Mouse (Mus musculus) hindbrain, embryonic 13.5 days (tissue): ENCODE measurements around the gene Abca8b. TPM values are rescaled to one million over a fixed set of nuclear protein-coding genes. Genes with fewer than 3 reads are reported as not detected.
"Not testable (repeated sequence)": the region's sequence is repeated elsewhere in the genome, so short reads cannot be mapped to it uniquely, and the experiment has no call there.

Experiments used
- ATAC-seq: fragments of 200-750 bp; cut with Nextera tagmentation; 2 replicates; pipeline ENCODE4 v1.8.0; 2017; ENCODE audit warnings: moderate TSS enrichment; ENCODE audit not compliant: low FRiP score
- H3K27ac ChIP-seq: fragments of 300-500 bp; sonication (generic); 2 replicates; pipeline ENCODE4 v1.5.1; 2015; ENCODE audit warnings: inconsistent platforms, mild to moderate bottlenecking, moderate library complexity
- H3K27me3 ChIP-seq: fragments of 300-500 bp; sonication (generic); 2 replicates; pipeline ENCODE4 v1.6.1; 2015; ENCODE audit warnings: mild to moderate bottlenecking, inconsistent platforms
- H3K36me3 ChIP-seq: fragments of 300-500 bp; sonication (generic); 2 replicates; pipeline ENCODE4 v1.6.1; 2015; ENCODE audit warnings: mild to moderate bottlenecking, inconsistent platforms
- H3K4me1 ChIP-seq: fragments of 300-500 bp; sonication (generic); replicated peaks from 2 replicates; pipeline ENCODE4 v1.6.1; 2015; ENCODE audit warnings: inconsistent platforms
- H3K4me2 ChIP-seq: fragments of 300-500 bp; sonication (generic); 2 replicates; pipeline ENCODE4 v1.6.1; 2015; ENCODE audit warnings: inconsistent platforms, mild to moderate bottlenecking, moderate library complexity
- H3K4me3 ChIP-seq: fragments of 300-500 bp; sonication (generic); 2 replicates; pipeline ENCODE4 v1.5.1; 2015; ENCODE audit warnings: mild to moderate bottlenecking, inconsistent platforms
- H3K9ac ChIP-seq: fragments of 300-500 bp; sonication (generic); 2 replicates; pipeline ENCODE4 v1.6.1; 2015; ENCODE audit warnings: mild to moderate bottlenecking, inconsistent platforms
- H3K9me3 ChIP-seq: fragments of 300-500 bp; sonication (generic); 2 replicates; pipeline ENCODE4 v1.6.1; 2016; ENCODE audit warnings: inconsistent platforms
- WGBS: fragments of 180-500 bp; shearing (Covaris S2); methylation state at CpG from one replicate; pipeline ENCODE4 v1.1.7; 2015; 5-methylcytosine and 5-hydroxymethylcytosine counted together
- polyA plus RNA-seq: library from polyadenylated mRNA; unstranded; fragments of >200 nt; fragmentation: Nextera tagmentation; extraction: Ambion mirVana; gene quantifications from 2 replicates; pipeline ENCODE4 v1.2.1, GENCODE M21; 2015

Abca8b gene
- polyA plus RNA-seq, 1 experiment from 2014 or later, result 1.3 TPM

DNA sequence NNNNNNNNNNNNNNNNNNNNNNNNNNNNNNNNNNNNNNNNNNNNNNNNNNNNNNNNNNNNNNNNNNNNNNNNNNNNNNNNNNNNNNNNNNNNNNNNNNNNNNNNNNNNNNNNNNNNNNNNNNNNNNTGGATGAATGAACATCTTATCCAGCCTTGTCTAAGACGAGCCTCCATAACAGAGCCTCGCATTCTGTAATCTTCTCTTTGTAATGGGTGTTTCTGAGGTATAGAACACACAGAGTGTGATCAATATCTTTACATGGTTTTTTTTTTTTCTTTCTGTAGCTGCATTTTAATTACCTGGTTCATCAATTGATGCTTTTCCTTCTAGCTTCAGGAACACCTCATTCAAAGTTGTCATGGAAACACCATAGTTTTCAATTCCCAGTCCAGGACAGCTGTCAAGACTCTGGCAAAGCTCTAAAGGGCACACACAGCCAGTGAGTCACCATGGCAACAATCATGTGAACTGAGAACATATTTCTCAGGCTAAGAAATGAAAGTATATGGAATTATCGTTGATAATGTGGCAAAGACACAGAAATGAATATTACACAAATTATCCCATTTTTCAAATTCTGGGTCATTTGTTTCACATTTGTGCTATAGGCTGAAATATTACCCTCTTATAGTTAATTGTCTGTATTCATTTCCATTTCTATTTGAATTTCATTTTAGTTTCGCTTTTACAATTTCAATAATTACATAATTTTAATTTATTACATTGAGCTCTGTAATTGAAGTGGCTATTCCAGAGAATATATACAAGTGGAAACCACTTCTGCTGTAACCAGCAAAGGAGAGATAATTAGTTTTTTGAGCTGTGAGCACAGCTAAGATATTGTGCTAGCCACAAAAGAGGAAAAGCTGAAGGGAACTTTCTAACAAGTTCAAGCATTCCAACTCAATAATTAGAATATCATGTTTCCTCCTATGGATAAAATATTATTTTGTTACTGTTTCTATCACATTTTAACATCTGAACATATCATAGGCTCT is 33.9 kb downstream of the Abca8b start:
- H3K4me2 ChIP-seq, result no peak overlapping the region

DNA sequence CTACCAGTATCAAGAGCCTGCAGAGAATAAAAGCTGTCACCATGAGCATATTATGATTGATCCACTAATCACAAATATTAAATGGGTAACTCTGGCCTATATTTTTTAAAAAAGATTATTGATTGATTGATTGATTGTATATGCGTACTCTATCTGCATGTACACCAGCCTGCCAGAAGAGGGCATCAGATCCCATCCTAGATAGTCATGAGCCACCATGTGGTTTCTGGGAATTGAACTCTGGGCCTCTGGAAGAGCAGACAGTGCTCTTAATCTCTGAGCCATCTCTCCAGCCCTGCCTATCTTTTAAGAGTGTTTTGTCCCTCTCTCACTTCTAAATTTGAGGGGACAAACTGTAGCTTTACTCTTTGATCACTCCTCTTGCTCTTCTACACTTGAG is 40.5 kb downstream of the Abca8b start:
- no peak for ATAC-seq
- Histone ChIP-seq H3K9ac (no peak overlapping the region), H3K9me3 (no peaks in the 10 kb centered on the region), H3K36me3 (no peaks in the 10 kb centered on the region), H3K27me3 (no peaks in the 10 kb centered on the region), H3K4me2 (no peak overlapping the region), H3K27ac (no peak overlapping the region), H3K4me1 (no peaks in the 10 kb centered on the region), H3K4me3 (no peak overlapping the region)
- 86% methylated on average over 1 of the region's 1 CpGs for WGBS

More for the DNA sequence above, 33.9 kb downstream of the Abca8b start:
- Histone ChIP-seq H3K9ac (no peak overlapping the region), H3K27ac (peak overlapping the region; percentile 69; the same call in 1 of the 2 replicates), H3K9me3 (no peaks in the 10 kb centered on the region), H3K36me3 (no peaks in the 10 kb centered on the region), H3K4me1 (0 out of 2 replicates have a peak, but pooled peaks cover 4% of the 10 kb centered on the region), H3K4me3 (no peak overlapping the region), H3K27me3 (no peaks in the 10 kb centered on the region)
- 47% methylated on average over 4 of the region's 4 CpGs for WGBS
- peak; percentile 74; the same call in 1 of the 2 replicates for ATAC-seq

DNA sequence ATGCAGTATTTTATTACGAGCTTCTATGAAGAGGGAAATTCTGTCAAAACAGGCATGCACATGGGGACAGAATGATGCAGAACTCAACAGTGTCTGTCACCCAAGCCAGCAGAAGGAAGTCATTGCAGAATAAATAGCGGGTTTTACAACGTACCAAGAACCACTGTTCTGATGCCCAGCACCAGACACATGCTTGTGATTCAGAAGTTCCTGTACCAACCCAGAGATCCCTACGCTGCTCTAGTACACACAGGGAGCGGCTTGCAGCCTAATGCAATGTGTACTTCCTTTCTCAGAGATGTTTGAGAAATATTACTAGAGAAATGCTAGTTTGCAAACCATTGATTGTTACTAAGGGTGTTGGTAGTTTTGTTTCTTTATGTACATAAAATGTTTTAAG is 58.7 kb downstream of the Abca8b start:
- 91% methylated on average over 5 of the region's 5 CpGs for WGBS
- H3K27ac ChIP-seq, result no peak overlapping the region
- H3K27me3 ChIP-seq, result no peaks in the 10 kb centered on the region
- H3K9ac ChIP-seq, result no peak overlapping the region
- H3K4me1 ChIP-seq, result no peaks in the 10 kb centered on the region
- no peak overlapping the region for H3K4me3 ChIP-seq
- no peak for ATAC-seq
- H3K36me3 ChIP-seq, result no peaks in the 10 kb centered on the region; the same call in 1 of the 2 replicates
- no peaks in the 10 kb centered on the region for H3K9me3 ChIP-seq
- no peak overlapping the region for H3K4me2 ChIP-seq

DNA sequence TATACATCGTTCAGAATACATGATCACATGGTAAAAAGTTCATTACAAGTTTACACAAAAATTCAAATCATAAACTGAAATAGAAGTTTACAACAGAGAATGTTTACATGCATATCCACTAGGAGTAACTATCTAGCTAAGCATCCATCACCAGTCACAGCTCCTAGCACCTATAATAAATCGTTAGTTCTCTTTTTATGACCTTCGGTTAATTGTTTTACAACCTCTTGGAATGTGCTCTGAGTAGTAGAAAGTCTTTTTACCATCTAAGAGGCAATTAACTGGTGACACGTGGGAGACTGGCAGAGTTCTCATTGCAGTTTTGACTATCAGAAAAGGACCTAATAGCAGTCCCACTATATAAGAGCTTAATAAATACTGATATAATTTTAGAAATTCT is 62.4 kb downstream of the Abca8b start:
- not testable (repeated sequence) for H3K36me3 ChIP-seq, H3K4me3 ChIP-seq, ATAC-seq, H3K9me3 ChIP-seq, H3K4me1 ChIP-seq, H3K4me2 ChIP-seq, H3K27ac ChIP-seq, H3K27me3 ChIP-seq, H3K9ac ChIP-seq
- whole genome bisulfite sequencing, result 65% methylated on average over 4 of the region's 4 CpGs

DNA sequence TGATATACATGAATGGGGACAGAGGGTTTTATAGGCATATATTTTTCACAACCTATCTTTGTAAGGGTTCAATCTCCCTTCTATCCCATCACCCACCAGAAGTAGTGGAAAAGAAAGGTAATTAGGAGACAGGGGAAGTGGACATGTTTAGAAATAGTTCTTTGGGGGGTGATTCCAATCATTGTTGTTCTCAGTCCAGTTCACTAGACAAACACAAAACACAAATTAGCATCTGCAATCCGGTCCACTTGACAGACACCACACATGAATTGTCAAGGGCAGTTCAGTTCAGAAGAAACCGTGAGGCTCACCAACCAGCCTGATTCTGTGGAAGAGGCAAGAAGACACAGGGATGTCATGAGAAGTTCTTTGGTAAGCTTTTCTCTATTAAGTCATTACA is 67.2 kb downstream of the Abca8b start:
- Histone ChIP-seq H3K9me3 (no peaks in the 10 kb centered on the region), H3K4me2 (no peak overlapping the region), H3K36me3 (no peaks in the 10 kb centered on the region), H3K4me3 (no peak overlapping the region), H3K27ac (no peak overlapping the region), H3K9ac (no peak overlapping the region), H3K27me3 (no peaks in the 10 kb centered on the region), H3K4me1 (no peaks in the 10 kb centered on the region)
- no peak for ATAC-seq
- WGBS, result 27% methylated on average over 2 of the region's 2 CpGs

DNA sequence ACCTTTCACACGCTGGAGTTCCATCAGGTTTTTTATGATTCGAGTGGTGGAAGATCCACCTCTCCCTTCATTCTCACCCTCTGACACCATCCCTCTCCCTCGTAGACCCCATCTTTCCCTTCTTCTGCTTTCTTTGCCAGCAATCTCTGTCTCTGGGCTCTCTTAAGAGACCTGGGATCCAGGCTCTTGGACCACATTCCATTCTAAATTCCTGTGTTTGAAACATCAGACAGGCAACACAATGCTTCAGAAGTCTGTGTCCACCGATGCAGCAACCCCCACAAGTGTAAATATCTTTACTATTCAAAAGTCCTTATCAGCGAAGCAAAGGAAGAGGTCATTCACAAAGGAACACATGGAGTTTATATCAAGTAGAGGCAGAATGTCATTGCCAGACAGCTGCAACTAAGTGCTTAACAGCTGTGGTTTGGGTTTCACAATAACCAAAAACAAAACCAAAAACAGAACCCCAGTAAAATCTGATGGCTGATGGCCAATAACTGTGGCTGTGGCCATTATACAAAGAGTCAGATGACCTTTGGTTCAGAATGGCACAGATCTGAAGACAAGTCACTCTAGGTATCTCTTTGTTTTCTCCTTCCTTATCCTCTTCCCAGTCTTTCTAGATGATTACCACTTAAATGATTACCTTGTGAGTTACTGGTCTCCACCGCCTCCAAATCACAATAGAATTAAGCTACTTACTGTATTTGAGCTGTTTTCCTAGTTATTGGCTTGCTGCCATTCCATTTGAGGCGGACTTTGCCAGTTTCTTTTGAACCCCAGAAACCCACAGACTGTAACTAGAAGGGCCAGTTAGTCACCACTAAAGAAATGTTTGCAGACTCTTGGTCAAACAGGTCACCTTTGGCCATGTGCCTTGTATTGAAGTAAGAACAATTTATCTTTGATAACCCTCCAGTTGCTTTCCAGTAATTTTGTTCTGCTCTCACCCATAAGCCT is 68.6 kb downstream of the Abca8b start:
- Histone ChIP-seq H3K9ac (no peak overlapping the region), H3K4me1 (no peaks in the 10 kb centered on the region), H3K27me3 (no peaks in the 10 kb centered on the region), H3K4me2 (no peak overlapping the region), H3K4me3 (no peak overlapping the region), H3K27ac (no peak overlapping the region), H3K36me3 (no peaks in the 10 kb centered on the region), H3K9me3 (no peaks in the 10 kb centered on the region)
- ATAC-seq, result no peak
- 73% methylated on average over 7 of the region's 7 CpGs for WGBS

DNA sequence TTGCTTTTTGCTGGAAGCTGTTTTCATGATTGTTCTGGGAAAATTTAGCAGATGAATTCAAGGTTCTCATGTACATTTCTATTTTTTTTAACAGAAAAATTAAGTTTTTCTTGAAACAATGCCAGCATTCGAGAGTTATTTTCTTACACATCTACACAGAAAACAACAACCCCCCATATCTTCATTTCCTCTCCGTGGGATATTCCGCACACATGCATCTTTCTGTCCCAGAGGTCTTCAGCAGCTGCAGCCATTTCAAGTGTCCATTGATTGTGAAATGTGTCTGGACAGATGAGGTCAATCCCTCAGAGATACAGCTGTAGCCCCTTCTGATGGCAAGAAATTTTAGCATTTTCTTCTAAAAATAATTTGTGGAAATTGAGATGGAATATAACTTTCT is 73.4 kb downstream of the Abca8b start:
- WGBS, result 81% methylated on average over 3 of the region's 3 CpGs
- Histone ChIP-seq H3K9ac (no peak overlapping the region), H3K4me2 (no peak overlapping the region), H3K9me3 (no peaks in the 10 kb centered on the region), H3K36me3 (no peaks in the 10 kb centered on the region), H3K27me3 (no peaks in the 10 kb centered on the region), H3K27ac (no peak overlapping the region), H3K4me3 (no peak overlapping the region), H3K4me1 (no peaks in the 10 kb centered on the region)
- no peak for ATAC-seq

DNA sequence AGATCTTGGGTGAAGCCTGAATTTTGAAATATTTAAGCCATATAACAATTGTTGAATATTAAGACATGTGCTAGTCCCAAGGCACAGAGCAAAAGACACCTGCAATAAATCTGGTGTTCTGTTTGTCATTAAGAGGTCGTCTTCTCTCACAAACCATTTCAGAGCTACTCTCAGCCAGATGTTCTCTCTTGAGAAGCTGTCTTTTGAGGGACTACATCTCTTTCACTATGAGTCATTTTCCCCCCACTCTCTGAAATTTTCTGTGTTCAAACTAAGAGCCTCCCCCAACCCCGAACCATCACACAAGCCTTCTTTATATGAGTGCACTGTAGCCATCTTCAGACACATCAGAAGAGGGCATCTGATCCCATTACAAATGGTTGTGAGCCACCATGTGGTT is 76.2 kb downstream of the Abca8b start:
- ATAC-seq, result no peak
- Histone ChIP-seq H3K4me2 (no peak overlapping the region), H3K4me1 (no peaks in the 10 kb centered on the region), H3K4me3 (no peak overlapping the region), H3K9ac (no peak overlapping the region), H3K9me3 (no peaks in the 10 kb centered on the region), H3K27me3 (no peaks in the 10 kb centered on the region), H3K36me3 (no peaks in the 10 kb centered on the region), H3K27ac (no peak overlapping the region)
- 79% methylated on average over 2 of the region's 2 CpGs for WGBS

DNA sequence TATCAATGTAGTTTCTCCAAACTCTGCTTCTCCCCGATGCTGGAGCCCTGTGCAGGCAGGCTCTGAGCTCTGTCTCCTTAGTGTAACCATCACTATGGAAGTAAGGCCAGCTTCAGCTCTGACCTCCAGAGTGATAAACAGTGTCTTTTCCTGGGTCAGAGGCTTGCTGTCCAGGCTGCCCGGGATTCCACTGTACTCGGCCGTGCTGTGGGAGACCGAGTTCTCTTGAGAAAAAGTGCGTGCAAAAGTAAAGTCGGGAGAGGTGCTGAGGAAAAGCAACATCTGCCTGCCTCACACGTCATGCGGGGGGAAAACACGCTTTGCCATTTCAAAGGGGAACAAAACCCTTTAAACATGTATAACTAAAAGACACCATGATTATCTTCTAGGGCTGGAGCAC is 79.0 kb downstream of the Abca8b start:
- H3K9me3 ChIP-seq, result no peaks in the 10 kb centered on the region

DNA sequence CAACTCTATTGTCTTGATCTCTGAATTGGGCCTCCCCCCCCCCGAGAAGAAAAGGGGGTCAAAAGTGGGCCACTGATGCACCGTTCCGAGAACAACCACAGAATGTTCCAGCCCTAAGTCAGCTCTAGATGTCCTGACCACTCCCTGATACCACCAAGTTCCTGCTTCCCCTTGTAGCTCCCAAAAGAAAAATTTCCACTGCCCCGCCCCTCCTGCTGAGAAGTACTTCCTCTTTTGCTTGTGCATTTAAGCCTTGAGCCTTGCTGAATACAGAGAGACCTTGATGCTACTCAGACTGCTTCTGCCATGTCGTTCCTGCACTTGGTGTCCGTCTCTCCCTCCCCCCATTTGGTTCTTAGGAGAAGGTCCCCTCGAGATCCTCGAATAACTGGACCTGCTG is 82.5 kb downstream of the Abca8b start:
- H3K27me3 ChIP-seq, H3K27ac ChIP-seq, H3K9ac ChIP-seq, H3K9me3 ChIP-seq, H3K4me2 ChIP-seq, ATAC-seq, H3K4me1 ChIP-seq, H3K4me3 ChIP-seq, H3K36me3 ChIP-seq: not testable (repeated sequence)
- WGBS, result 91% methylated on average over 8 of the region's 8 CpGs

More for the DNA sequence above, 79.0 kb downstream of the Abca8b start:
- no peak overlapping the region for H3K4me2 ChIP-seq
- no peak overlapping the region for H3K9ac ChIP-seq
- no peaks in the 10 kb centered on the region for H3K36me3 ChIP-seq
- H3K4me1 ChIP-seq, result no peaks in the 10 kb centered on the region
- ATAC-seq, result no peak
- no peaks in the 10 kb centered on the region for H3K27me3 ChIP-seq
- WGBS, result 91% methylated on average over 10 of the region's 10 CpGs
- H3K4me3 ChIP-seq, result no peak overlapping the region
- no peak overlapping the region for H3K27ac ChIP-seq

DNA sequence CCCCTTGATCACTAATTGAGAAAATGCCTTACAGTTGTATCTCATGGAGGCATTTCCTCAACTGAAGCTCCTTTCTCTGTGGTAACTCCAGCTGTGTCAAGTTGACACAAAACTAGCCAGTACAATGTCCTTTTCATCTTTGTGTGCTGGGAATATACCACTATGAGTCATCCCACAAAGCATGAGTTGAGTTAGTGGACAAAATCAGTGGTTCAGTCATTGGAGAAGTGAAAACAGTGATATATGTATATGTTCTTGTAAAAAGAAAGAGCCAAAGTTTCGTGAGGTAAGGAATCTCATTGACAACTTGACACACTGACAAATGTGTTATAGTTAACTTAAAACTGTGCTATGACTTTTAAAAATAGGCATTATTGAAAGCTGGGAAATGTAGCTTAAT is 83.5 kb downstream of the Abca8b start:
- H3K27me3 ChIP-seq, H3K4me3 ChIP-seq, H3K4me1 ChIP-seq, H3K4me2 ChIP-seq, H3K9ac ChIP-seq, H3K9me3 ChIP-seq, ATAC-seq, H3K27ac ChIP-seq, H3K36me3 ChIP-seq: not testable (repeated sequence)
- WGBS, result 73% methylated on average over 1 of the region's 1 CpGs

DNA sequence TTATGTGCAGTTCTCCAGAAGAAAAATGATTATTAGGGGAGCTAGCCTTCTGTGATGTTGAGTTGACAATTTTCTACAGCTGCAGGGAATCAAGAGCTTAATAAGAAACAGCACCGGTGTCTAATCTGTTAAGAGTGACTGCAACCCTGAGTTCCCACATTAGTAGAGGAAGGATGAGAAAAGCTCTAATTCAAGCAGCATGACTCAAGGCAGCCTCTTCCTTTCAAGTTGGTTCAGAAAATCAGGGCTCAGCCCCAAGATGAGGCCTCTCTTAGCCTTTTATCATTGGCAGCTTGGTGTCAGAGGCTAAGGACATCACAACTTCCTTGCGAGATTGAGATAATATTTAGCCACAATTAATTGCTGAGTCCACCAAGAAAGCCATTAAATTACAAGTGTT is 85.8 kb downstream of the Abca8b start:
- no peak overlapping the region for H3K4me3 ChIP-seq
- no peak overlapping the region for H3K27ac ChIP-seq
- no peaks in the 10 kb centered on the region for H3K27me3 ChIP-seq
- no peaks in the 10 kb centered on the region for H3K36me3 ChIP-seq
- H3K4me1 ChIP-seq, result no peaks in the 10 kb centered on the region
- H3K4me2 ChIP-seq, result no peak overlapping the region
- WGBS, result 87% methylated on average over 2 of the region's 2 CpGs
- H3K9ac ChIP-seq, result no peak overlapping the region
- ATAC-seq, result no peak
- no peaks in the 10 kb centered on the region for H3K9me3 ChIP-seq
